Mouse (Mus musculus) lung, postnatal 14 days (tissue): ENCODE data around the gene Spp2.

Experiments
- DNase-seq: peaks from one replicate; pipeline ENCODE4 v3.0.0; 2021

The Spp2 gene

GRCm38 (mm10) chr1:88406807-88407198 is at the start of gene Spp2:
Spp2 (plus strand) TSS chr1:88406961.
- DNase-seq, result no peak

GRCm38 (mm10) chr1:88357458-88358090 is 49.2 kb upstream of the Spp2 start:
- DNase-seq, result peak; percentile 68

GRCm38 (mm10) chr1:88358102-88358654 is 48.6 kb upstream of the Spp2 start:
- DNase-seq, result no peak

GRCm38 (mm10) chr1:88361085-88361484 is 45.7 kb upstream of the Spp2 start:
- no peak for DNase-seq

- no peak for DNase-seq
Observed at GRCm38 (mm10) chr1:88366881-88367644, 39.7 kb upstream of the Spp2 start.

GRCm38 (mm10) chr1:88378446-88378845 is 28.3 kb upstream of the Spp2 start:
- no peak for DNase-seq

GRCm38 (mm10) chr1:88391632-88392031 is 15.1 kb upstream of the Spp2 start:
- no peak for DNase-seq

GRCm38 (mm10) chr1:88393321-88393720 is 13.4 kb upstream of the Spp2 start:
- DNase-seq, result no peak

GRCm38 (mm10) chr1:88403378-88403777 is 3.4 kb upstream of the Spp2 start:
- DNase-seq, result no peak

GRCm38 (mm10) chr1:88406078-88406806 is 519 bp upstream of the Spp2 start:
- no peak for DNase-seq

GRCm38 (mm10) chr1:88408340-88408739 is 1.6 kb downstream of the Spp2 start:
- DNase-seq, result no peak

- no peak for DNase-seq
Observed at GRCm38 (mm10) chr1:88412013-88412412, 5.3 kb downstream of the Spp2 start.

- DNase-seq, result no peak
Observed at GRCm38 (mm10) chr1:88418943-88419342, 12.2 kb downstream of the Spp2 start.

- DNase-seq, result no peak
Observed at GRCm38 (mm10) chr1:88422045-88422444, 15.3 kb downstream of the Spp2 start.

GRCm38 (mm10) chr1:88422846-88423395 is 16.2 kb downstream of the Spp2 start:
- DNase-seq, result no peak

- peak; percentile 86 for DNase-seq
Observed at GRCm38 (mm10) chr1:88424602-88425252, 18.0 kb downstream of the Spp2 start.

GRCm38 (mm10) chr1:88427987-88428741 is 21.4 kb downstream of the Spp2 start:
- peak; percentile 21 for DNase-seq

GRCm38 (mm10) chr1:88429413-88429812 is 22.7 kb downstream of the Spp2 start:
- no peak for DNase-seq

GRCm38 (mm10) chr1:88431262-88431661 is 24.5 kb downstream of the Spp2 start:
- no peak for DNase-seq

- DNase-seq, result no peak
Observed at GRCm38 (mm10) chr1:88432601-88433000, 25.8 kb downstream of the Spp2 start.

GRCm38 (mm10) chr1:88433096-88433883 is 26.5 kb downstream of the Spp2 start:
- DNase-seq, result no peak
